ENCODE assay signal across 24 mouse cellular contexts in genomic region chr3:103463760-103464159, GRCm38 (mm10).
DNase-seq lines count a peak whose midpoint lies in the region; ATAC-seq and TF ChIP-seq lines count a peak whose summit lies in the region.
"Had no signal": no experiment of that assay in that cellular context is flagged by ENCODE, and none has a peak within 500 bp of the region (broad histone marks: within the 10 kb centered on the region; RNA-seq: fewer than 3 reads in every experiment).

No protein-coding gene starts in this region.

- no peak overlapping the region for H3K4me2 ChIP-seq in forebrain, embryonic 14.5 days (ENCODE audit: low read length)
- H3K4me2 ChIP-seq in forebrain, embryonic 11.5 days (ENCODE audit: low read depth, low read length, severe bottlenecking), result no peak overlapping the region
- H3K4me2 ChIP-seq in kidney, postnatal 0 days (ENCODE audit: low read length), result no peak overlapping the region
- no peak overlapping the region for H3K4me2 ChIP-seq in lung, postnatal 0 days (replicated peaks; ENCODE audit: low read depth, low read length)
- no peak overlapping the region for H3K4me2 ChIP-seq in myocyte (ENCODE audit: low read depth)
- H3K4me2 ChIP-seq: heart, embryonic 13.5 days; hindbrain, embryonic 12.5 days; hindbrain, embryonic 15.5 days had no signal

- TF ChIP-seq CTCF in kidney, postnatal 0 days (IDR thresholded peaks at IDR 0.05; ENCODE audit: low read depth), result no peak
- no peak for TF ChIP-seq CTCF in lung, postnatal 0 days (IDR thresholded peaks at IDR 0.05)

- H3K4me1 ChIP-seq in forebrain, embryonic 14.5 days (ENCODE audit: control insufficient read depth, insufficient read depth, low read length), result peaks cover 10% of the 10 kb centered on the region; the same call in 1 of the 2 replicates
- H3K4me1 ChIP-seq in forebrain, embryonic 11.5 days (replicated peaks; ENCODE audit: control insufficient read depth, insufficient read depth, low read length), result 0 out of 2 replicates have a peak, but pooled peaks cover 2% of the 10 kb centered on the region
- no peaks in the 10 kb centered on the region for H3K4me1 ChIP-seq in kidney, postnatal 0 days (replicated peaks; ENCODE audit: insufficient read depth, low read length)
- H3K4me1 ChIP-seq in lung, postnatal 0 days (ENCODE audit: insufficient read depth, low read depth, low read length), result no peaks in the 10 kb centered on the region; the same call in 1 of the 2 replicates

- no peak overlapping the region for H3K4me3 ChIP-seq in forebrain, embryonic 14.5 days (ENCODE audit: low read depth, low read length)
- H3K4me3 ChIP-seq in forebrain, embryonic 11.5 days (ENCODE audit: low read depth, low read length), result no peak overlapping the region
- H3K4me3 ChIP-seq in kidney, postnatal 0 days (replicated peaks; ENCODE audit: low read depth, low read length), result no peak overlapping the region
- H3K4me3 ChIP-seq in lung, postnatal 0 days (ENCODE audit: low read depth, low read length), result no peak overlapping the region
- no peak overlapping the region for H3K4me3 ChIP-seq in myocyte
- H3K4me3 ChIP-seq: heart, adult 2 months; heart, embryonic 10.5 days; heart, embryonic 13.5 days; hindbrain, embryonic 12.5 days; hindbrain, embryonic 15.5 days had no signal

- no peaks in the 10 kb centered on the region for H3K36me3 ChIP-seq in forebrain, embryonic 14.5 days (ENCODE audit: control insufficient read depth, insufficient read depth, low read length)
- H3K36me3 ChIP-seq in forebrain, embryonic 11.5 days (ENCODE audit: control insufficient read depth, insufficient read depth, low read length), result no peaks in the 10 kb centered on the region
- H3K36me3 ChIP-seq in kidney, postnatal 0 days (ENCODE audit: insufficient read depth, low read length), result no peaks in the 10 kb centered on the region
- H3K36me3 ChIP-seq in lung, postnatal 0 days (ENCODE audit: insufficient read depth, low read length), result no peaks in the 10 kb centered on the region
- H3K36me3 ChIP-seq in myocyte (ENCODE audit: control insufficient read depth, insufficient read depth), result no peaks in the 10 kb centered on the region
- H3K36me3 ChIP-seq: G1E; heart, embryonic 10.5 days; heart, embryonic 13.5 days; hindbrain, embryonic 12.5 days; hindbrain, embryonic 15.5 days had no signal

- H3K79me2 ChIP-seq in myocyte (ENCODE audit: control insufficient read depth, insufficient read depth), result no peaks in the 10 kb centered on the region

- no peak for TF ChIP-seq POLR2A in myocyte (IDR thresholded peaks at IDR 0.05; ENCODE audit: insufficient read length, low read depth)

- H3ac ChIP-seq in myocyte (ENCODE audit: control insufficient read depth, insufficient read length), result no peak overlapping the region

- H3K27me3 ChIP-seq in forebrain, embryonic 14.5 days (replicated peaks; ENCODE audit: control insufficient read depth, insufficient read depth, low read length), result no peaks in the 10 kb centered on the region
- no peaks in the 10 kb centered on the region for H3K27me3 ChIP-seq in forebrain, embryonic 11.5 days (ENCODE audit: control insufficient read depth, insufficient read depth, low read length)
- no peaks in the 10 kb centered on the region for H3K27me3 ChIP-seq in kidney, postnatal 0 days (ENCODE audit: insufficient read depth, low read length)
- no peaks in the 10 kb centered on the region for H3K27me3 ChIP-seq in lung, postnatal 0 days (replicated peaks; ENCODE audit: insufficient read depth, low read length)
- no peaks in the 10 kb centered on the region for H3K27me3 ChIP-seq in myocyte (ENCODE audit: control insufficient read depth, insufficient read depth, insufficient read length)
- H3K27me3 ChIP-seq: CH12.LX; heart, embryonic 13.5 days; hindbrain, embryonic 12.5 days; hindbrain, embryonic 15.5 days; Patski had no signal

- 7% methylated on average over 4 of the region's 4 CpGs for WGBS in forebrain, embryonic 14.5 days
- 39% methylated on average over 4 of the region's 4 CpGs for WGBS in forebrain, embryonic 11.5 days
- WGBS in kidney, postnatal 0 days, result 48% methylated on average over 4 of the region's 4 CpGs
- 43% methylated on average over 4 of the region's 4 CpGs for WGBS in lung, postnatal 0 days

- ATAC-seq in forebrain, embryonic 14.5 days, result peak; percentile 48; the same call in 1 of the 2 replicates
- no peak for ATAC-seq in forebrain, embryonic 11.5 days (replicated peaks; ENCODE audit: low FRiP score)
- no peak for ATAC-seq in kidney, postnatal 0 days (replicated peaks; ENCODE audit: low FRiP score, low read depth)
- ATAC-seq in lung, postnatal 0 days, result peak; percentile 30; the same call in 1 of the 2 replicates
- ATAC-seq: intestine, postnatal 0 days; Patski had no signal

- DNase-seq in forebrain, embryonic 14.5 days (ENCODE audit: low spot score), result peak; percentile 29
- DNase-seq in forebrain, embryonic 11.5 days (ENCODE audit: low spot score), result no peak
- no peak for DNase-seq in kidney, postnatal 0 days (ENCODE audit: low spot score)
- DNase-seq in kidney, adult 11 months, result no peak
- peak; percentile 38 for DNase-seq in lung, postnatal 0 days (ENCODE audit: low spot score)
- no peak for DNase-seq in lung, postnatal 25 days (ENCODE audit: low spot score)
- no peak for DNase-seq in left cerebral cortex, adult 11 months (ENCODE audit: low spot score)
- DNase-seq: adrenal gland, postnatal 14 days; B cell, adult 2 months; cerebellum, adult 18-20 months; cerebellum, adult 9-10 months; cerebellum, postnatal 14 days; gastrocnemius, postnatal 25 days; heart, adult 2 months; heart, postnatal 14 days had no signal

- no peak overlapping the region for H3K27ac ChIP-seq in forebrain, embryonic 14.5 days (ENCODE audit: low read depth, low read length)
- no peak overlapping the region for H3K27ac ChIP-seq in forebrain, embryonic 11.5 days (ENCODE audit: low read depth, low read length)
- H3K27ac ChIP-seq in kidney, postnatal 0 days, result 0 out of 2 replicates have a peak overlapping the region, but pooled peaks have one; percentile 13
- peak overlapping the region; percentile 22 for H3K27ac ChIP-seq in lung, postnatal 0 days (ENCODE audit: low read length)
- H3K27ac ChIP-seq: heart, adult 2 months; heart, embryonic 10.5 days; heart, embryonic 13.5 days; hindbrain, embryonic 12.5 days; hindbrain, embryonic 15.5 days had no signal

- H3K9ac ChIP-seq in forebrain, embryonic 14.5 days (ENCODE audit: low read length), result no peak overlapping the region
- H3K9ac ChIP-seq in forebrain, embryonic 11.5 days (ENCODE audit: low read length), result no peak overlapping the region
- no peak overlapping the region for H3K9ac ChIP-seq in kidney, postnatal 0 days (ENCODE audit: low read depth, low read length)
- H3K9ac ChIP-seq in lung, postnatal 0 days (replicated peaks; ENCODE audit: low read depth), result no peak overlapping the region
- H3K9ac ChIP-seq: heart, embryonic 13.5 days; hindbrain, embryonic 12.5 days; hindbrain, embryonic 15.5 days had no signal

- H3K9me3 ChIP-seq in forebrain, embryonic 14.5 days (replicated peaks; ENCODE audit: control insufficient read depth, low read length), result no peaks in the 10 kb centered on the region
- no peaks in the 10 kb centered on the region for H3K9me3 ChIP-seq in forebrain, embryonic 11.5 days (ENCODE audit: control insufficient read depth, low read length)
- no peaks in the 10 kb centered on the region for H3K9me3 ChIP-seq in kidney, postnatal 0 days (replicated peaks; ENCODE audit: low read length)
- no peaks in the 10 kb centered on the region for H3K9me3 ChIP-seq in lung, postnatal 0 days (ENCODE audit: low read length)
- H3K9me3 ChIP-seq: G1E; heart, embryonic 10.5 days; heart, embryonic 13.5 days; hindbrain, embryonic 12.5 days; hindbrain, embryonic 15.5 days had no signal

- no peak for TF ChIP-seq EP300 in lung, postnatal 0 days (IDR thresholded peaks at IDR 0.05)

TF ChIP-seq in myocyte, 11 proteins besides CTCF, POLR2A, EP300 and RAD21:
- TF ChIP-seq TCF12 (IDR thresholded peaks at IDR 0.05; ENCODE audit: insufficient read depth, poor library complexity, severe bottlenecking), result no peak
- TF ChIP-seq CEBPB (IDR thresholded peaks at IDR 0.05; ENCODE audit: insufficient read depth, poor library complexity, severe bottlenecking), result 0 out of 2 replicates have a peak, but pooled peaks have one; percentile 3
- no peak for TF ChIP-seq MYOD1 (IDR thresholded peaks at IDR 0.05; ENCODE audit: control insufficient read depth in 1 of 3, insufficient read length in 2 of 3, low read depth in 2 of 3)

Comparison
In these comparisons a context has a peak if more than half of its experiments do, and no peak if none do; other contexts are left out.
1. ATAC-seq: peak in forebrain, embryonic 14.5 days (single experiment) and lung, postnatal 0 days (single experiment); none in forebrain, embryonic 11.5 days (single experiment) and kidney, postnatal 0 days (single experiment).
2. DNase-seq: peak in forebrain, embryonic 14.5 days (single experiment) and lung, postnatal 0 days (single experiment); none in forebrain, embryonic 11.5 days (single experiment), kidney, postnatal 0 days (single experiment), kidney, adult 11 months (single experiment), lung, postnatal 25 days (single experiment) and left cerebral cortex, adult 11 months (single experiment).
3. H3K27ac ChIP-seq: peak in kidney, postnatal 0 days (single experiment) and lung, postnatal 0 days (single experiment); none in forebrain, embryonic 14.5 days (single experiment) and forebrain, embryonic 11.5 days (single experiment).